Mouse (Mus musculus): Measurements from ENCODE around the gene Tbc1d24. TPM values are rescaled to one million over a fixed set of nuclear protein-coding genes. Genes with fewer than 3 reads are reported as not detected.

Gene Tbc1d24
- polyA plus RNA-seq, 1 experiment, result 3.8 TPM

- Histone ChIP-seq H3K79me2 (ENCODE audit: control insufficient read depth, insufficient read depth) (peaks cover 42% of the 10 kb centered on the region), H3K79me3 (ENCODE audit: low read depth) (peaks cover 31% of the 10 kb centered on the region), H3K36me3 (ENCODE audit: control insufficient read depth, insufficient read depth) (peaks cover 22% of the 10 kb centered on the region), H3K27me3 (ENCODE audit: control insufficient read depth, insufficient read depth, insufficient read length) (no peaks in the 10 kb centered on the region), H3K4me3 (ENCODE audit: insufficient read depth, poor library complexity, severe bottlenecking) (peak overlapping the region; percentile 89), H3ac (ENCODE audit: control insufficient read depth, insufficient read length, low read depth) (peak overlapping the region; percentile 100)
- TF ChIP-seq MAX (IDR thresholded peaks at IDR 0.05), result no peak
- TF ChIP-seq MYOD1 (IDR thresholded peaks at IDR 0.05; ENCODE audit: control insufficient read depth, insufficient read length, low read depth), result no peak
- TF ChIP-seq FOSL1 (IDR thresholded peaks at IDR 0.05; ENCODE audit: insufficient read depth, low read length, poor library complexity, severe bottlenecking), result no peak
- no peak for TF ChIP-seq CTCF (IDR thresholded peaks at IDR 0.05; ENCODE audit: control insufficient read depth, insufficient read depth, insufficient read length)
- TF ChIP-seq USF1 (IDR thresholded peaks at IDR 0.05; ENCODE audit: low read depth), result no peak
- TF ChIP-seq CEBPB (IDR thresholded peaks at IDR 0.05; ENCODE audit: low read depth), result no peak
- TF ChIP-seq MYOG (IDR thresholded peaks at IDR 0.05; ENCODE audit: control insufficient read depth, extremely low read depth, insufficient read length), result no peak
These were observed 36.6 kb downstream of the Tbc1d24 start for GRCm38 (mm10) chr17:24168590-24169277.

GRCm38 (mm10) chr17:24167891-24168505 lies 37.4 kb downstream of the Tbc1d24 start:
- peak overlapping the region; percentile 100 for H3ac ChIP-seq (ENCODE audit: control insufficient read depth, insufficient read length, low read depth)
- TF ChIP-seq CEBPB (IDR thresholded peaks at IDR 0.05; ENCODE audit: low read depth) (no peak), MAX (IDR thresholded peaks at IDR 0.05) (no peak), FOSL1 (IDR thresholded peaks at IDR 0.05; ENCODE audit: insufficient read depth, low read length, poor library complexity, severe bottlenecking) (no peak), CTCF (IDR thresholded peaks at IDR 0.05; ENCODE audit: control insufficient read depth, insufficient read depth, insufficient read length) (no peak), USF1 (IDR thresholded peaks at IDR 0.05; ENCODE audit: low read depth) (no peak), MYOG (IDR thresholded peaks at IDR 0.05; ENCODE audit: control insufficient read depth, extremely low read depth, insufficient read length) (no peak), MYOD1 (IDR thresholded peaks at IDR 0.05; ENCODE audit: control insufficient read depth, insufficient read length, low read depth) (no peak)
- peaks cover 45% of the 10 kb centered on the region for H3K79me2 ChIP-seq (ENCODE audit: control insufficient read depth, insufficient read depth)
- H3K79me3 ChIP-seq (ENCODE audit: low read depth), result peaks cover 31% of the 10 kb centered on the region
- H3K27me3 ChIP-seq (ENCODE audit: control insufficient read depth, insufficient read depth, insufficient read length), result no peaks in the 10 kb centered on the region
- H3K4me3 ChIP-seq (ENCODE audit: insufficient read depth, poor library complexity, severe bottlenecking), result peak overlapping the region; percentile 89
- peaks cover 22% of the 10 kb centered on the region for H3K36me3 ChIP-seq (ENCODE audit: control insufficient read depth, insufficient read depth)

GRCm38 (mm10) chr17:24167120-24167519 lies 38.2 kb downstream of the Tbc1d24 start:
- H3K79me3 ChIP-seq (ENCODE audit: low read depth), result peaks cover 31% of the 10 kb centered on the region
- no peak overlapping the region for H3ac ChIP-seq (ENCODE audit: control insufficient read depth, insufficient read length, low read depth)
- H3K4me3 ChIP-seq (ENCODE audit: insufficient read depth, poor library complexity, severe bottlenecking), result no peak overlapping the region
- H3K36me3 ChIP-seq (ENCODE audit: control insufficient read depth, insufficient read depth), result peaks cover 22% of the 10 kb centered on the region
- no peaks in the 10 kb centered on the region for H3K27me3 ChIP-seq (ENCODE audit: control insufficient read depth, insufficient read depth, insufficient read length)
- no peak for TF ChIP-seq USF1 (IDR thresholded peaks at IDR 0.05; ENCODE audit: low read depth)
- TF ChIP-seq MYOD1 (IDR thresholded peaks at IDR 0.05; ENCODE audit: control insufficient read depth, insufficient read length, low read depth), result no peak
- no peak for TF ChIP-seq MAX (IDR thresholded peaks at IDR 0.05)
- TF ChIP-seq MYOG (IDR thresholded peaks at IDR 0.05; ENCODE audit: control insufficient read depth, extremely low read depth, insufficient read length), result no peak
- no peak for TF ChIP-seq CTCF (IDR thresholded peaks at IDR 0.05; ENCODE audit: control insufficient read depth, insufficient read depth, insufficient read length)
- TF ChIP-seq CEBPB (IDR thresholded peaks at IDR 0.05; ENCODE audit: low read depth), result no peak
- TF ChIP-seq FOSL1 (IDR thresholded peaks at IDR 0.05; ENCODE audit: insufficient read depth, low read length, poor library complexity, severe bottlenecking), result no peak
- peaks cover 54% of the 10 kb centered on the region for H3K79me2 ChIP-seq (ENCODE audit: control insufficient read depth, insufficient read depth)

GRCm38 (mm10) chr17:24164566-24165259 lies 40.6 kb downstream of the Tbc1d24 start:
- H3K36me3 ChIP-seq (ENCODE audit: control insufficient read depth, insufficient read depth), result peaks cover 22% of the 10 kb centered on the region

GRCm38 (mm10) chr17:24163176-24163962 lies 42.0 kb downstream of the Tbc1d24 start, which contains the start of gene Amdhd2:
Gene Amdhd2, minus strand, starts transcription at chr17:24163766.
- peaks cover 25% of the 10 kb centered on the region for H3K79me3 ChIP-seq (ENCODE audit: low read depth)
- peaks cover 51% of the 10 kb centered on the region for H3K79me2 ChIP-seq (ENCODE audit: control insufficient read depth, insufficient read depth)
- peak; percentile 87 for TF ChIP-seq USF1 (IDR thresholded peaks at IDR 0.05; ENCODE audit: low read depth)
- no peak for TF ChIP-seq FOSL1 (IDR thresholded peaks at IDR 0.05; ENCODE audit: insufficient read depth, low read length, poor library complexity, severe bottlenecking)
- TF ChIP-seq MAX (IDR thresholded peaks at IDR 0.05), result peak; percentile 17
- no peaks in the 10 kb centered on the region for H3K27me3 ChIP-seq (ENCODE audit: control insufficient read depth, insufficient read depth, insufficient read length)
- peaks cover 22% of the 10 kb centered on the region for H3K36me3 ChIP-seq (ENCODE audit: control insufficient read depth, insufficient read depth)
- peak within 1 kb of the TSS; percentile 48 for H3K4me3 ChIP-seq (ENCODE audit: insufficient read depth, poor library complexity, severe bottlenecking)
- peak within 1 kb of the TSS; percentile 87 for H3ac ChIP-seq (ENCODE audit: control insufficient read depth, insufficient read length, low read depth)

More at GRCm38 (mm10) chr17:24164566-24165259, 40.6 kb downstream of the Tbc1d24 start:
- H3ac ChIP-seq (ENCODE audit: control insufficient read depth, insufficient read length, low read depth), result no peak overlapping the region
- peaks cover 31% of the 10 kb centered on the region for H3K79me3 ChIP-seq (ENCODE audit: low read depth)
- H3K27me3 ChIP-seq (ENCODE audit: control insufficient read depth, insufficient read depth, insufficient read length), result no peaks in the 10 kb centered on the region
- peaks cover 59% of the 10 kb centered on the region for H3K79me2 ChIP-seq (ENCODE audit: control insufficient read depth, insufficient read depth)
- H3K4me3 ChIP-seq (ENCODE audit: insufficient read depth, poor library complexity, severe bottlenecking), result no peak overlapping the region
- TF ChIP-seq FOSL1 (IDR thresholded peaks at IDR 0.05; ENCODE audit: insufficient read depth, low read length, poor library complexity, severe bottlenecking) (no peak), MAX (IDR thresholded peaks at IDR 0.05) (no peak), USF1 (IDR thresholded peaks at IDR 0.05; ENCODE audit: low read depth) (no peak), MYOG (IDR thresholded peaks at IDR 0.05; ENCODE audit: control insufficient read depth, extremely low read depth, insufficient read length) (no peak), MYOD1 (IDR thresholded peaks at IDR 0.05; ENCODE audit: control insufficient read depth, insufficient read length, low read depth) (no peak), CEBPB (IDR thresholded peaks at IDR 0.05; ENCODE audit: low read depth) (no peak), CTCF (IDR thresholded peaks at IDR 0.05; ENCODE audit: control insufficient read depth, insufficient read depth, insufficient read length) (no peak)

Measured in C2C12 (cell line).